Mouse (Mus musculus) bone marrow, adult 2 months (tissue): ENCODE results near the gene Dock1. TPM values are rescaled to one million over a fixed set of nuclear protein-coding genes. Genes with fewer than 3 reads are reported as not detected.

ENCODE experiments used
- H3K27ac ChIP-seq: fragments of 200-500 bp; 2 replicates; pipeline ENCODE4 v1.5.1; 2012; ENCODE audit warnings: low read depth, mild to moderate bottlenecking, control low read depth, inconsistent platforms, low read length; ENCODE audit not compliant: control insufficient read depth, poor library complexity, insufficient read depth
- H3K4me1 ChIP-seq: fragments of 200-500 bp; 2 replicates; pipeline ENCODE4 v1.6.1; 2011; ENCODE audit warnings: low read length; ENCODE audit not compliant: control insufficient read depth, insufficient read depth
- H3K4me3 ChIP-seq: fragments of 200-500 bp; replicated peaks from 2 replicates; pipeline ENCODE3; 2011; ENCODE audit warnings: mild to moderate bottlenecking, low read depth, low read length, control low read depth; ENCODE audit not compliant: control insufficient read depth
- CTCF ChIP-seq: fragments of 200-500 bp; IDR thresholded peaks from 2 replicates; pipeline ENCODE4 v1.5.1; 2011; ENCODE audit warnings: low read length, control low read depth; ENCODE audit not compliant: control insufficient read depth, insufficient read depth
- POLR2A ChIP-seq: fragments of 200-500 bp; IDR thresholded peaks from 2 replicates; pipeline ENCODE4 v1.6.1; 2011; ENCODE audit warnings: low read depth, mild to moderate bottlenecking, control low read depth, low read length, borderline replicate concordance; ENCODE audit not compliant: control insufficient read depth
- WGBS: fragments of 180-500 bp; shearing (Covaris S2); methylation state at CpG from one replicate; pipeline ENCODE4 v1.1.7; 2018; 5-methylcytosine and 5-hydroxymethylcytosine counted together
- polyA plus RNA-seq: library from polyadenylated mRNA; stranded (reverse); fragments of >200 nt; gene quantifications from 2 replicates; pipeline ENCODE4 v1.2.4, GENCODE M21; 2011; ENCODE audit warnings: low replicate concordance; ENCODE audit not compliant: missing spikeins, insufficient read depth, insufficient read length

Gene Dock1
- polyA plus RNA-seq, 1 experiment, result 9.2 TPM

GRCm38 (mm10) chr7:134753417-134753816 is 83.0 kb downstream of the Dock1 start:
- Histone ChIP-seq H3K4me1 (no peaks in the 10 kb centered on the region), H3K4me3 (no peak overlapping the region), H3K27ac (no peak overlapping the region)
- 88% methylated on average over 5 of the region's 5 CpGs for WGBS
- no peak for TF ChIP-seq POLR2A
- no peak for TF ChIP-seq CTCF

- Histone ChIP-seq H3K4me3 (no peak overlapping the region), H3K4me1 (no peaks in the 10 kb centered on the region), H3K27ac (no peak overlapping the region)
- WGBS, result 81% methylated on average over 7 of the region's 7 CpGs
- TF ChIP-seq POLR2A (no peak), CTCF (no peak)
Observed at GRCm38 (mm10) chr7:134757605-134758004, 87.2 kb downstream of the Dock1 start.

DNA sequence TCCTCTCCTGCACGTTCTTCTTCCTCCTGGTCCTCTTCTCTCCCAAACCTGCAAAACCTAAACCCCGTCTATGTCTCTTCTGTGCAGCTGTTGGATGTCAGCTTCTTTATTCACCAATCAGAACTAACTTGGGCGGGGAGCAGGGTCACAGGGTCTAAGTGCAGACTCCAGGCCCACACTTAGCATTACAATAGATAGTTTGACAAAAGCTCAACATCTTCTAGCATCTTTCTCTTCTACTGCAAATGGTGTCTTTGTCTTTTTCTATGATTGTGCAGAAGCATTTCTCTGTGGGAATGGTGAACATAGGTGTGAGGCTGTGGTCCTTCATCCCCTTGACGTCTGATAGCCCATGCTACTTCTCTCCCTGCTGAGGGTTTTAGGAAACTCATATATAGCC is 91.3 kb downstream of the Dock1 start:
- TF ChIP-seq CTCF, result no peak
- TF ChIP-seq POLR2A, result no peak
- Histone ChIP-seq H3K4me1 (no peaks in the 10 kb centered on the region), H3K27ac (no peak overlapping the region), H3K4me3 (no peak overlapping the region)
- WGBS, result 74% methylated on average over 4 of the region's 4 CpGs

DNA sequence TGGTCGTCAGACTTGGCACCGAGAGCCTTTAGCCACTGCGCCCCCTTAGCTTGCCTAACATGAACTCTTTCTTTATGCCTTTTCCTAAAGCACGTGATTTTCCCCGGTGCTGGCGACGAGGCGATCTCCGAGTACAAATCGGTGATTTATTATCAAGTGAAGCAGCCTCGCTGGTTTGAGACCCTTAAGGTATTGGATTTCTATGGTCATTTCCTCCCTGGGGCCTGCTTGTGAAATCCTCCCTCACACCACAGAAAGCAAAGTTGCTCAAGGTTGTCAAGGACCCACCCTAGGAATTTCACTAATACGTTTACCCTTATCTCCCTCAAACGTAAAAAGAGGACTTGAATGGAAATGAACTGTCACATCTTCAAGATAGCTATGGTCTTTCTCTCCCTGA is 94.7 kb downstream of the Dock1 start:
- no peaks in the 10 kb centered on the region for H3K4me1 ChIP-seq
- 78% methylated on average over 13 of the region's 13 CpGs for WGBS
- no peak overlapping the region for H3K4me3 ChIP-seq
- no peak overlapping the region for H3K27ac ChIP-seq
- TF ChIP-seq POLR2A (no peak), CTCF (no peak)

DNA sequence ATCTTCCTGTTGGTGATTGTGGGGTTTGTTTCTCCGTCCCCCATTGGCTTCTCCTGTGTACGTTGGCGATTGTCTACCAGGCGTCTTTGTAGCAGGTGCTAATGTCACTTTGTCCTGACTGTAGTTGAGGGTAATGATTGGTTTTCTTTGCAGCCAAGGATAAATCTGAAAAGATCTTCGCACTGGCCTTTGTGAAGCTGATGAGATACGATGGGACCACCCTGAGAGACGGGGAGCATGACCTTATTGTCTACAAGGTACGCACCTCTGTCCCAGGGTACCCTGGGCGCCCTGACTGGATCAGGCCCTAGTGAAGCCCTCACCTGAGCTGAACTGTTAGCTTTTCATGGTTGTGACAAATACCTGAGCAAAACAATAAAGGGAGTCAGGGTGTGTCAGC is 100.9 kb downstream of the Dock1 start:
- H3K27ac ChIP-seq, result no peak overlapping the region
- no peak for TF ChIP-seq CTCF
- no peak for TF ChIP-seq POLR2A
- no peaks in the 10 kb centered on the region; the same call in 1 of the 2 replicates for H3K4me1 ChIP-seq
- H3K4me3 ChIP-seq, result no peak overlapping the region
- WGBS, result 91% methylated on average over 9 of the region's 9 CpGs

DNA sequence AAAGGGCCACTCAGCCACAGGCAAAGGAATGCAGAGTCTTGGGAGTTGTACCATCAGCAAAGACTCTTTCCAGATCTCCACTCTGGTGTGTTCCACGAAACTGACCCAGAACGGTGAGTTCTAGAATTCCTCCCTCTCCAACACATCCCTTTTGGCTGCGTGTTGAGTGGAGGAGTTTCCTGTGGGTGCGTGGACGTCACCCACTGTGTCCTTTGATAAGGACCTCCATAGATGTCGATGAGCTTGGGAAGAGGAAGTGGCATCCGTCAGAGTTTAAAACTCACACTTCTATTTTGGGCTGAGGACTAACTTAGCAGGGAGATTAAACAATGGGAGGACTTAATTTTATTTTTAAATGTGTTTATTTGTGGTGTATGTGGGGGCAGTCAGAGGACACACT is 101.9 kb downstream of the Dock1 start:
- Histone ChIP-seq H3K4me3 (no peak overlapping the region), H3K4me1 (no peaks in the 10 kb centered on the region; the same call in 1 of the 2 replicates), H3K27ac (no peak overlapping the region)
- WGBS, result 53% methylated on average over 7 of the region's 7 CpGs
- TF ChIP-seq POLR2A (no peak), CTCF (no peak)

- WGBS, result 85% methylated on average over 15 of the region's 15 CpGs
- TF ChIP-seq CTCF (no peak), POLR2A (no peak)
Observed at GRCm38 (mm10) chr7:134772867-134773590, 102.6 kb downstream of the Dock1 start.

GRCm38 (mm10) chr7:134773761-134774415 is 103.4 kb downstream of the Dock1 start:
- no peak overlapping the region for H3K4me3 ChIP-seq
- H3K4me1 ChIP-seq, result no peaks in the 10 kb centered on the region; the same call in 1 of the 2 replicates
- TF ChIP-seq POLR2A (no peak), CTCF (no peak)
- no peak overlapping the region for H3K27ac ChIP-seq
- 61% methylated on average over 6 of the region's 6 CpGs for WGBS

More at GRCm38 (mm10) chr7:134772867-134773590, 102.6 kb downstream of the Dock1 start:
- Histone ChIP-seq H3K27ac (no peak overlapping the region), H3K4me3 (no peak overlapping the region), H3K4me1 (no peaks in the 10 kb centered on the region; the same call in 1 of the 2 replicates)
